In the genomic region with DNA sequence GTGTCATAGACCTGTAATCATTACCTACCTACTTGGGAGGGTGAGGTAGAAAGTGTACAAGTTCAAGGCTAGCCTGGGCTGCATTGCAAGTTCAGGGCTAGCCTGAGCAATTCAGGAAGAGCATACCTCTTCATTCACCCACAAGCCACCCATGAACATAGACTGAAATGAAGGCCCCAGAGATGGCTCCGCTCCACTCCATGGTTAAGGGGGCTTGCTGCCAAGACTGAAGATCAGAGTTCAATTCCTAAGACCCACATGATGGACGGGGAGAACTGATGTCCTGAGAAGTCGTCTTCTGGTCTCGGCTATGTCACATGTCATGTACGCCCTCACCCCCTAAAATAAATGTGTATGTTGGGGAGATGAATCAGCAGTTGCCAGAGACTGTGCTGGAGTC, we compare ENCODE assay signal across 12 mouse cellular contexts. TPM values are rescaled to one million over a fixed set of nuclear protein-coding genes. Genes with fewer than 3 reads are reported as not detected.
DNase-seq lines count a peak whose midpoint lies in the region; ATAC-seq lines count a peak whose summit lies in the region.
"Had no signal": no experiment of that assay in that cellular context is flagged by ENCODE, and none has a peak within 500 bp of the region (broad histone marks: within the 10 kb centered on the region; RNA-seq: fewer than 3 reads in every experiment).

No protein-coding gene starts in this region.

- peak overlapping the region; percentile 48 for H3K4me3 ChIP-seq in heart, embryonic 10.5 days
- peak overlapping the region; percentile 90 for H3K4me3 ChIP-seq in megakaryocyte, embryonic 14.5 days (replicated peaks)
- no peak overlapping the region for H3K4me3 ChIP-seq in limb, embryonic 15.5 days
- H3K4me3 ChIP-seq in neural tube, embryonic 15.5 days (replicated peaks), result no peak overlapping the region; the same call in 1 of the 2 replicates

- ATAC-seq in megakaryocyte, adult 5-6 weeks (ENCODE audit: poor library complexity, severe bottlenecking), result no peak
- no peak for ATAC-seq in limb, embryonic 15.5 days (ENCODE audit: insufficient number of reproducible peaks, low FRiP score, low TSS enrichment, low read depth)
- no peak for ATAC-seq in neural tube, embryonic 15.5 days (ENCODE audit: low FRiP score)

- H3K9me3 ChIP-seq in heart, embryonic 10.5 days, result no peaks in the 10 kb centered on the region
- H3K9me3 ChIP-seq in megakaryocyte, embryonic 14.5 days, result no peaks in the 10 kb centered on the region
- H3K9me3 ChIP-seq in limb, embryonic 15.5 days, result no peaks in the 10 kb centered on the region
- H3K9me3 ChIP-seq in neural tube, embryonic 15.5 days (replicated peaks), result no peaks in the 10 kb centered on the region
- H3K9me3 ChIP-seq: heart, embryonic 12.5 days; intestine, embryonic 15.5 days had no signal

- H3K27me3 ChIP-seq in heart, embryonic 10.5 days (ENCODE audit: insufficient read depth, poor library complexity, severe bottlenecking), result no peaks in the 10 kb centered on the region
- H3K27me3 ChIP-seq in megakaryocyte, embryonic 14.5 days (replicated peaks), result no peaks in the 10 kb centered on the region
- H3K27me3 ChIP-seq in limb, embryonic 15.5 days, result no peaks in the 10 kb centered on the region
- no peaks in the 10 kb centered on the region for H3K27me3 ChIP-seq in neural tube, embryonic 15.5 days (replicated peaks)
- H3K27me3 ChIP-seq: heart, embryonic 12.5 days; intestine, embryonic 15.5 days; Patski had no signal

- H3K4me1 ChIP-seq in heart, embryonic 10.5 days, result peaks cover 11% of the 10 kb centered on the region
- peaks cover 63% of the 10 kb centered on the region for H3K4me1 ChIP-seq in megakaryocyte, embryonic 14.5 days
- peaks cover 5% of the 10 kb centered on the region; the same call in 1 of the 2 replicates for H3K4me1 ChIP-seq in limb, embryonic 15.5 days
- peaks cover 10% of the 10 kb centered on the region for H3K4me1 ChIP-seq in neural tube, embryonic 15.5 days

- H3K9ac ChIP-seq in limb, embryonic 15.5 days, result no peak overlapping the region
- H3K9ac ChIP-seq in neural tube, embryonic 15.5 days (replicated peaks), result no peak overlapping the region
- H3K9ac ChIP-seq: heart, embryonic 12.5 days; intestine, embryonic 15.5 days had no signal

- H3K36me3 ChIP-seq in heart, embryonic 10.5 days, result no peaks in the 10 kb centered on the region
- no peaks in the 10 kb centered on the region for H3K36me3 ChIP-seq in megakaryocyte, embryonic 14.5 days (replicated peaks; ENCODE audit: low read length)
- H3K36me3 ChIP-seq in limb, embryonic 15.5 days, result no peaks in the 10 kb centered on the region
- no peaks in the 10 kb centered on the region for H3K36me3 ChIP-seq in neural tube, embryonic 15.5 days
- H3K36me3 ChIP-seq: heart, embryonic 12.5 days; intestine, embryonic 15.5 days had no signal

- H3K27ac ChIP-seq in heart, embryonic 10.5 days, result peak overlapping the region; percentile 76; the same call in 1 of the 2 replicates
- no peak overlapping the region for H3K27ac ChIP-seq in limb, embryonic 15.5 days
- H3K27ac ChIP-seq in neural tube, embryonic 15.5 days (replicated peaks), result peak overlapping the region; percentile 80

- DNase-seq in heart, embryonic 10.5 days (ENCODE audit: low spot score), result no peak
- no peak for DNase-seq in heart, adult 11 months
- DNase-seq in urinary bladder, postnatal 14 days (ENCODE audit: low spot score), result no peak
- DNase-seq in natural killer cell, adult 2 months (ENCODE audit: low spot score in 2 of 2), result no peak
- DNase-seq: right cerebral cortex, adult 18-20 months had no signal

- WGBS in heart, embryonic 10.5 days, result 85% methylated on average over 5 of the region's 5 CpGs
- 86% methylated on average over 5 of the region's 5 CpGs for WGBS in limb, embryonic 15.5 days
- WGBS in neural tube, embryonic 15.5 days, result 94% methylated on average over 5 of the region's 5 CpGs

- 0 out of 2 replicates have a peak overlapping the region, but pooled peaks have one; percentile 48 for H3K4me2 ChIP-seq in limb, embryonic 15.5 days
- peak overlapping the region; percentile 61 for H3K4me2 ChIP-seq in neural tube, embryonic 15.5 days

RNA-seq across cellular contexts. Expression of gene Aacs, which starts 9.1 kb away (rescaled TPM):
- polyA plus RNA-seq in heart, embryonic 10.5 days (2016; fragmentation: Nextera tagmentation; extraction: Ambion mirVana), result 24.2 and 30.1 TPM in 2 replicates
- 55.1 and 59.7 TPM in 2 replicates for polyA plus RNA-seq in megakaryocyte, embryonic 14.5 days (2012; ENCODE audit: insufficient read depth, low replicate concordance)
- total RNA-seq in megakaryocyte, adult 5-6 weeks (2015), result 6.5 and 6.7 TPM in 2 replicates
- 17.0 and 19.7 TPM in 2 replicates for total RNA-seq in megakaryocyte, adult 5-6 weeks (2017)
- 50.5 and 53.2 TPM in 2 replicates for polyA plus RNA-seq in limb, embryonic 15.5 days (2015; fragmentation: Nextera tagmentation; extraction: Ambion mirVana)
- polyA plus RNA-seq in neural tube, embryonic 15.5 days (2015; fragmentation: Nextera tagmentation; extraction: Ambion mirVana), result 92.1 and 103 TPM in 2 replicates

RNA-seq across cellular contexts. Expression of gene Bri3bp, which starts 25.1 kb away (rescaled TPM):
- 45.6 and 52.9 TPM in 2 replicates for polyA plus RNA-seq in heart, embryonic 10.5 days (2016; fragmentation: Nextera tagmentation; extraction: Ambion mirVana)
- polyA plus RNA-seq in megakaryocyte, embryonic 14.5 days (2012; ENCODE audit: insufficient read depth, low replicate concordance), result 36.3 and 36.5 TPM in 2 replicates
- total RNA-seq in megakaryocyte, adult 5-6 weeks (2015), result 46.8 and 49.2 TPM in 2 replicates
- total RNA-seq in megakaryocyte, adult 5-6 weeks (2017), result 19.7 and 26.3 TPM in 2 replicates
- 32.4 and 33.0 TPM in 2 replicates for polyA plus RNA-seq in limb, embryonic 15.5 days (2015; fragmentation: Nextera tagmentation; extraction: Ambion mirVana)
- polyA plus RNA-seq in neural tube, embryonic 15.5 days (2015; fragmentation: Nextera tagmentation; extraction: Ambion mirVana), result 37.3 and 40.6 TPM in 2 replicates

RNA-seq across cellular contexts. Expression of gene Dhx37, which starts 32.6 kb away (rescaled TPM):
- 15.9 and 18.7 TPM in 2 replicates for polyA plus RNA-seq in heart, embryonic 10.5 days (2016; fragmentation: Nextera tagmentation; extraction: Ambion mirVana)
- polyA plus RNA-seq in megakaryocyte, embryonic 14.5 days (2012; ENCODE audit: insufficient read depth, low replicate concordance), result 14.4 and 23.5 TPM in 2 replicates
- total RNA-seq in megakaryocyte, adult 5-6 weeks (2015), result 6.6 and 13.9 TPM in 2 replicates
- total RNA-seq in megakaryocyte, adult 5-6 weeks (2017), result 15.7 and 29.0 TPM in 2 replicates
- polyA plus RNA-seq in limb, embryonic 15.5 days (2015; fragmentation: Nextera tagmentation; extraction: Ambion mirVana), result 9.0 and 9.2 TPM in 2 replicates
- 9.9 and 10.9 TPM in 2 replicates for polyA plus RNA-seq in neural tube, embryonic 15.5 days (2015; fragmentation: Nextera tagmentation; extraction: Ambion mirVana)

Comparison
In these comparisons a context has a peak if more than half of its experiments do, and no peak if none do; other contexts are left out.
1. H3K4me3 ChIP-seq: peak in heart, embryonic 10.5 days (single experiment) and megakaryocyte, embryonic 14.5 days (single experiment); none in limb, embryonic 15.5 days (single experiment) and neural tube, embryonic 15.5 days (single experiment).